Mouse (Mus musculus): ENCODE data around the gene Actrt2. TPM values are rescaled to one million over a fixed set of nuclear protein-coding genes. Genes with fewer than 3 reads are reported as not detected.
A peak's percentile ranks its signal among the peaks of the same experiment; 100 is the strongest.

Gene Actrt2
- polyA plus RNA-seq, 1 experiment from 2014 or later = not detected

GRCm38 (mm10) chr4:154630763-154631162, 36.9 kb downstream of the Actrt2 start:
- no peak overlapping the region for H3K27ac ChIP-seq (ENCODE audit: low read length)
- no peaks in the 10 kb centered on the region for H3K36me3 ChIP-seq (ENCODE audit: control insufficient read depth, insufficient read depth)
- no peaks in the 10 kb centered on the region for H3K9me3 ChIP-seq (replicated peaks; ENCODE audit: control insufficient read depth, low read length)
- peaks cover 8% of the 10 kb centered on the region; the same call in 1 of the 2 replicates for H3K4me1 ChIP-seq (ENCODE audit: control insufficient read depth, low read depth, low read length)
- no peak for ATAC-seq (ENCODE audit: low read depth)
- H3K9ac ChIP-seq (ENCODE audit: low read depth, low read length) = no peak overlapping the region
- WGBS (ENCODE audit: insufficient replicate concordance) = 29% methylated on average over 3 of the region's 3 CpGs
- peaks cover 36% of the 10 kb centered on the region for H3K27me3 ChIP-seq (ENCODE audit: control insufficient read depth, insufficient read depth, low read depth, low read length)
- H3K4me2 ChIP-seq (ENCODE audit: low read depth, low read length) = no peak overlapping the region
- no peak overlapping the region for H3K4me3 ChIP-seq (ENCODE audit: low read depth, low read length)

DNA sequence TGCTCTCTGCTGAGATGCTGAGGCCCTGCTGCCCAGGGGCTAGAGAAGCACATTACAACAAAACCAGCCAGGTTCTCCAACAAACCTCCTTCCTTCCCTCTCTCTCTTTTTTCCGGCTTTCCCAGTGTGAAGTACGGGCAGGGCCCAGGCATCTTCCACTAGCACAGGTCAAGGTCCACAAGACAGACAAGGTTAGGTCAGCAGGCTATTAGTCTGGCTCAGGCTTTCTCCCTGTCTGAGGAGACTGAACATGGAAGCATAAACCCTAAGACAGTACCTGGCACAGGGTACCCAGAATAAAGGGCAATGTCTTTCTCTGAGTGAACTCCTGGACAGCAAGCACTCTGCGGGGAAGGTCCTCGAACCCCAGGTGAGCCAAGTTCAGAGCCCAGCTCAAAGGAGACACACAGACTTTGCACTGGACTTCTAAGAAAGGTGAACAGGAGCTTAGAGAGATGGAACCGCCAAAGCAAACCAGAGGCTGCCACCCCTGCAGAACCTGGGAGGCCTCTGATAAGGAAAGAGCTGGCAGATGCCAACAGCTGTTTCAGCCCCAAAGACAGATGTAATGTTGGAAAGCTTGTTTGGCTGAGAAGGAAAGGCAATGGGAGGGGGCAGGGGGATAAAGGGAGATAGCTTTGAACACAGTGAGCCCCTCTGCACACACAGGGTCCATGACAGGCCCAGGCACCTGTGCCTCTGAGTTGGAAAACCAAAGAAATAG, 40.1 kb downstream of the Actrt2 start:
- peaks cover 8% of the 10 kb centered on the region; the same call in 1 of the 2 replicates for H3K4me1 ChIP-seq (ENCODE audit: control insufficient read depth, low read depth, low read length)
- H3K27ac ChIP-seq (ENCODE audit: low read length) = no peak overlapping the region
- peaks cover 5% of the 10 kb centered on the region for H3K27me3 ChIP-seq (ENCODE audit: control insufficient read depth, insufficient read depth, low read depth, low read length)
- no peak overlapping the region for H3K9ac ChIP-seq (ENCODE audit: low read depth, low read length)
- H3K36me3 ChIP-seq (ENCODE audit: control insufficient read depth, insufficient read depth) = no peaks in the 10 kb centered on the region
- ATAC-seq (ENCODE audit: low read depth) = peak; percentile 53; the same call in 1 of the 2 replicates
- WGBS (ENCODE audit: insufficient replicate concordance) = 60% methylated on average over 5 of the region's 5 CpGs
- no peak overlapping the region for H3K4me2 ChIP-seq (ENCODE audit: low read depth, low read length)
- H3K4me3 ChIP-seq (ENCODE audit: low read depth, low read length) = no peak overlapping the region
- no peaks in the 10 kb centered on the region for H3K9me3 ChIP-seq (replicated peaks; ENCODE audit: control insufficient read depth, low read length)

GRCm38 (mm10) chr4:154626282-154626681, 41.4 kb downstream of the Actrt2 start:
- Histone ChIP-seq H3K27me3 (ENCODE audit: control insufficient read depth, insufficient read depth, low read depth, low read length) (no peaks in the 10 kb centered on the region), H3K9ac (ENCODE audit: low read depth, low read length) (no peak overlapping the region), H3K27ac (ENCODE audit: low read length) (no peak overlapping the region), H3K36me3 (ENCODE audit: control insufficient read depth, insufficient read depth) (no peaks in the 10 kb centered on the region), H3K4me2 (ENCODE audit: low read depth, low read length) (no peak overlapping the region), H3K9me3 (replicated peaks; ENCODE audit: control insufficient read depth, low read length) (no peaks in the 10 kb centered on the region), H3K4me3 (ENCODE audit: low read depth, low read length) (no peak overlapping the region), H3K4me1 (ENCODE audit: control insufficient read depth, low read depth, low read length) (peaks cover 8% of the 10 kb centered on the region; the same call in 1 of the 2 replicates)
- no peak for ATAC-seq (ENCODE audit: low read depth)
- 68% methylated on average over 2 of the region's 2 CpGs for WGBS (ENCODE audit: insufficient replicate concordance)

DNA sequence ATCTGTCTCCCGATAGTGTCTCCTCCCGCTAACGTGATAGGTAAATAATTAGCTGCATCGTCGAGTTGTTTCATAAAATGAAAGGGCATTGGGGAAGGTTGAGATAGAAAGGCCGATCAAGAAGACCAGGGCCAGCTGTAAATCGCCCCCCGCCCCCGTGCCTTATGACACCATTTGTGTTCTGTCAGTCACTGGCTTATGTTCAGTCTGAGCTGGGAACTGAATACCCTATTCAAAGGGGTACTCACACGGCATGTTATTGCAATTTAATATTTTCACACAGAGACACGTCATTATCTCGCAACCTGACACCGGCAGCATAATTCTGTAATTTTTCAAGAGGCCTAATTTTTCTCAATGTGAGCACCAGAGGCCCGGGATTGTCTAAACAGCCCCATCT, 42.0 kb downstream of the Actrt2 start:
- 64% methylated on average over 14 of the region's 14 CpGs for WGBS (ENCODE audit: insufficient replicate concordance)
- H3K36me3 ChIP-seq (ENCODE audit: control insufficient read depth, insufficient read depth) = no peaks in the 10 kb centered on the region
- H3K4me2 ChIP-seq (ENCODE audit: low read depth, low read length) = no peak overlapping the region
- peaks cover 8% of the 10 kb centered on the region; the same call in 1 of the 2 replicates for H3K4me1 ChIP-seq (ENCODE audit: control insufficient read depth, low read depth, low read length)
- no peaks in the 10 kb centered on the region for H3K9me3 ChIP-seq (replicated peaks; ENCODE audit: control insufficient read depth, low read length)
- ATAC-seq (ENCODE audit: low read depth) = no peak
- no peaks in the 10 kb centered on the region for H3K27me3 ChIP-seq (ENCODE audit: control insufficient read depth, insufficient read depth, low read depth, low read length)
- no peak overlapping the region for H3K27ac ChIP-seq (ENCODE audit: low read length)
- H3K9ac ChIP-seq (ENCODE audit: low read depth, low read length) = no peak overlapping the region
- no peak overlapping the region for H3K4me3 ChIP-seq (ENCODE audit: low read depth, low read length)

DNA sequence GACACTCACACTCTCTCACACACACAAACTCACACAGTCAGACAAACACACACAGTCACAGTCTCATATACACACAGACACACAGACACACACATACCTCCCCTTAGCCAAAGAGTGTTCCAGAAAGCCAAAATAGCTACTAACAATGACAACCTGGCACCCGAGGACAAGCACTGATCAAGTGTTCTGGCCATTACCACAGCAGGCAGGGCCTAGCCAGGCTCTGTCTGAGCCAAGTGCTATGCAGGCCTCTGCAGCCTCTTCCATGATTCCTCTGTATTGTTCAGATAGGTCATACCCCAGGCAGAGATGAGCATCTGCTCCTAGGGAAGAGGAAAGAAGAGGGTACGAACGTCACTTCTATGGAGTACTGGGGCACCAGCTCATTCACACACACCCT, 44.4 kb downstream of the Actrt2 start:
- 63% methylated on average over 3 of the region's 3 CpGs for WGBS (ENCODE audit: insufficient replicate concordance)
- Histone ChIP-seq H3K4me1 (ENCODE audit: control insufficient read depth, low read depth, low read length) (peaks cover 8% of the 10 kb centered on the region; the same call in 1 of the 2 replicates), H3K36me3 (ENCODE audit: control insufficient read depth, insufficient read depth) (no peaks in the 10 kb centered on the region), H3K4me2 (ENCODE audit: low read depth, low read length) (no peak overlapping the region), H3K27ac (ENCODE audit: low read length) (no peak overlapping the region), H3K9ac (ENCODE audit: low read depth, low read length) (no peak overlapping the region), H3K27me3 (ENCODE audit: control insufficient read depth, insufficient read depth, low read depth, low read length) (no peaks in the 10 kb centered on the region), H3K9me3 (replicated peaks; ENCODE audit: control insufficient read depth, low read length) (no peaks in the 10 kb centered on the region), H3K4me3 (ENCODE audit: low read depth, low read length) (no peak overlapping the region)
- ATAC-seq (ENCODE audit: low read depth) = no peak

DNA sequence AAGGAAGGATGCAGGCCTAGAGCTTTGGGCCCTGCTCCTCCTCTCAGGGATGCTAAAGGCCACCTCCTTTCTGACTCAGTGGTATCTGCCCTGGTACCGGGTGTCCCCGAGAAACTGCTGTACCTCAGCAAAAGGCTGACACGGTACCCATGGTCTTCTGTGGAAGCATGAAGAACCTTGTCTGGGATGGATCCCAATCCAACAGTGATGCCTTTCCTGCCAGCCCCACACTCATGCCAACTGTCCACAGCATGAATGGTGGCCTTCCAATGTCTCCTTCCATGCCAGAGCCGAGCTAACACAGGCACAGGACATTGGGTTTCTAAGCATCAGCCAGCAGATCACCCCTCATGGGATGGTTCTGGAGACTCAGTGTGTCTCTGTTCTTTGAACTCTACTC, 45.1 kb downstream of the Actrt2 start:
- Histone ChIP-seq H3K4me1 (ENCODE audit: control insufficient read depth, low read depth, low read length) (peaks cover 2% of the 10 kb centered on the region), H3K27me3 (ENCODE audit: control insufficient read depth, insufficient read depth, low read depth, low read length) (no peaks in the 10 kb centered on the region), H3K36me3 (ENCODE audit: control insufficient read depth, insufficient read depth) (no peaks in the 10 kb centered on the region), H3K27ac (ENCODE audit: low read length) (no peak overlapping the region), H3K9me3 (replicated peaks; ENCODE audit: control insufficient read depth, low read length) (no peaks in the 10 kb centered on the region), H3K9ac (ENCODE audit: low read depth, low read length) (no peak overlapping the region), H3K4me2 (ENCODE audit: low read depth, low read length) (no peak overlapping the region), H3K4me3 (ENCODE audit: low read depth, low read length) (no peak overlapping the region)
- ATAC-seq (ENCODE audit: low read depth) = no peak
- WGBS (ENCODE audit: insufficient replicate concordance) = 62% methylated on average over 4 of the region's 4 CpGs

Other genes starting within 250 kb of the Actrt2 start
- 2.1 TPM in 2 replicates for gene Prdm16, start 31.0 kb downstream of the Actrt2 start, polyA plus RNA-seq (2015; fragmentation: Nextera tagmentation; extraction: Ambion mirVana)
- not detected in 2 replicates for gene Ttc34, start 169.6 kb upstream of the Actrt2 start, polyA plus RNA-seq (2015; fragmentation: Nextera tagmentation; extraction: Ambion mirVana)
- 2.4 and 2.7 TPM in 2 replicates for gene Mmel1, start 201.7 kb upstream of the Actrt2 start, polyA plus RNA-seq (2015; fragmentation: Nextera tagmentation; extraction: Ambion mirVana)
- gene Fam213b, start 231.3 kb upstream of the Actrt2 start, polyA plus RNA-seq (2015; fragmentation: Nextera tagmentation; extraction: Ambion mirVana) = 7.4 and 8.5 TPM in 2 replicates